Mouse (Mus musculus): Measurements from ENCODE around the gene Afap1.
A peak's percentile ranks its signal among the peaks of the same experiment; 100 is the strongest.

The Afap1 gene

GRCm38 (mm10) chr5:35898114-35898513 lies 5.0 kb downstream of the Afap1 start:
- no peak for DNase-seq (ENCODE audit: low spot score)

DNA sequence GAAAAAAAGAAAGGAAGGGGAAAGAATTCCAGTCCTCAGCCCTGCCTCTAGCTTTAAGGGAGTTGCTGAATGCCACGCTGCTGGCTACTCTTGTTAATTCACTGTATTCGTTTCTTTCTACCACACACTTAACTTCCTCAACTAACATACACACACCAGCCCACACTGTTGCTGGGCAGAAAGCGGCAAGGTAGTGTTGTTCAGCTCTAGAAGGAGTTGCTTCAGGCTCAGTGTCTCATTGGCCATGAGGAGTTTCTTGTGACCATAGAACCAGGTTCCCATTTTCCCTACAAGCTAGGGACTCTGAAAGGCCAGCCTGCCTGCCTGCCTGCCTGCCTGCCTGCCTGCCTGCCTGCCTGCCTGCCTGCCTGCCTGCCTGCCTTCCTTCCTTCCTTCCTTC lies 5.9 kb downstream of the Afap1 start:
- no peak for DNase-seq (ENCODE audit: low spot score)

- DNase-seq (ENCODE audit: low spot score), result peak; percentile 75
These were observed 7.5 kb downstream of the Afap1 start for GRCm38 (mm10) chr5:35900401-35901225.

- DNase-seq (ENCODE audit: low spot score), result peak; percentile 87
These were observed 8.2 kb downstream of the Afap1 start for GRCm38 (mm10) chr5:35901226-35901809.

DNA sequence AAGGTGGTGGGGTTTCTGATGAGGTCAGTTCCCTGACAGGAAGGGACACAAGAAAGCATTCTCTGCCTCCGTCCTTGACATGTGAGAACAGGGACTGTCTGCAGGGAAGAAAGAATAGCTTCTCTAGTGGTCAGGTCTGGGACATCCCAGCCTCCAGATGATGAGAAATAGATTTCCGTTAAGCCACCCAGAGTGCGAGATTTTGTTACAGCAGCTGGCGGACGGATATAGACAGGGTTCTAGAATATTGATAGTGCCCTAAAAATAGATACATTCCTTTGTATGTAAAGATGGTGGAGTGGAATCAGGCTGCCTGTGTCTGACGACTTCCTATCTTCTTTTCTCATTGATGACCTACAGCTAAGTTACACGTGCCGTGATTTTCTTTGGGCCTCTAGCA lies 10.3 kb downstream of the Afap1 start:
- no peak for DNase-seq (ENCODE audit: low spot score)

GRCm38 (mm10) chr5:35905283-35905682 lies 12.2 kb downstream of the Afap1 start:
- DNase-seq (ENCODE audit: low spot score), result no peak

DNA sequence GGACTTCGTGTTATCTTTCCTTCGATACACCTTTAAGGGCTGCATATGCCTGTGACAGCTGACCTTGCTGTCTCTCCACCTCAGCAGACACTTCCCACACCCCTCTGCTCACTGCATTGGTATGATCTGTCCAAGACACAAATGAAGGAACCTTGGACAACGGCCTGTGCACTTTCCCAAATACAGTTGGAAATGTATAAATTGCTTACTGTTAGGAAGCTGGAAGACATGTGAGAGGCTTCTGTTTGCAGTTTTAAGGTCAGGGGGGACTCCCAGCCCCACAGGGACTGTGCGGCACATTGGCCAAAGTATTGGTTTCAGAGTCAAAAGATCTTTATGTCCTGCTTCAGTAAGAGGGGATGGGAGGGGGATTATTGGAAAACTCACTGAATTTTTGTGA lies 14.0 kb downstream of the Afap1 start:
- DNase-seq (ENCODE audit: low spot score), result no peak

DNA sequence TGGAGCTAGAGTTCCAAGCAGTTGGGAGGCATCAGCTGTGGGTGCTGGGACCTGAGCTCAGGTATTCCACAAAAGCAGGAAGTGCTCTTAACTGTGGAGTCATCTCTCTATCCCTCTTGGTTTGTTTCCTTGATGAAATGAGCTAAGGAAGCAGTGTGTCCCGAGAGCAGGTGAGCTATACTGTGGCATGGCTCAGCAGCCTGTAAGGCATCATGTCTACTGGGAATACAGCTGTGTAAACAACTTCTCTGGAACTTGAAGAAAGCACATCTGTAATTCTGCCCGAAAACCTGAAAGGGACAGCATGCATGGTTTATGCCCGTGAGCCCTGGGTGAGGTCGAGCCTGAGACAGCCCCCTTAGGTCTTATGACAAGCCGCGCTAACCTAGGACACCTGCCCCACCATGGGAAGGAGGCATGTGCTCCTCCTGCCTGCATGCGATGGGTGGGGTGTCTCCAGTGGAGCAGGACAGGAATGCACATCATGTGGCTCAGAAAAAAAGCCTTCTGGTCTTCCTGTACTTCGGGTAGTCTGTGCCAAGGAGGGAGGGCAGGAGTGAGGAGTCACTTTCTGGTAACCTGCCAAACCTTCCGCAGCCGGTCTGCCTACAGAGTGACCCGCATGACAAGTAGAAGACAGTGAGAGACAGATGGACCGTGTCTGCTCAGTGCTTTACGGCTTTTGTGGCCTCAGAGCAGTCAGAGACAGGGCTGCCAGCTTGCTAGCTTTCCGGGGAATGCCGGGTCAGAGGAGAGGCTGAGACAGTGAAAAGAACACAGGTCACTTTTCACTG lies 14.7 kb downstream of the Afap1 start:
- DNase-seq (ENCODE audit: low spot score), result no peak

- no peak for DNase-seq (ENCODE audit: low spot score)
These were observed 15.7 kb downstream of the Afap1 start for GRCm38 (mm10) chr5:35908626-35909443.

DNA sequence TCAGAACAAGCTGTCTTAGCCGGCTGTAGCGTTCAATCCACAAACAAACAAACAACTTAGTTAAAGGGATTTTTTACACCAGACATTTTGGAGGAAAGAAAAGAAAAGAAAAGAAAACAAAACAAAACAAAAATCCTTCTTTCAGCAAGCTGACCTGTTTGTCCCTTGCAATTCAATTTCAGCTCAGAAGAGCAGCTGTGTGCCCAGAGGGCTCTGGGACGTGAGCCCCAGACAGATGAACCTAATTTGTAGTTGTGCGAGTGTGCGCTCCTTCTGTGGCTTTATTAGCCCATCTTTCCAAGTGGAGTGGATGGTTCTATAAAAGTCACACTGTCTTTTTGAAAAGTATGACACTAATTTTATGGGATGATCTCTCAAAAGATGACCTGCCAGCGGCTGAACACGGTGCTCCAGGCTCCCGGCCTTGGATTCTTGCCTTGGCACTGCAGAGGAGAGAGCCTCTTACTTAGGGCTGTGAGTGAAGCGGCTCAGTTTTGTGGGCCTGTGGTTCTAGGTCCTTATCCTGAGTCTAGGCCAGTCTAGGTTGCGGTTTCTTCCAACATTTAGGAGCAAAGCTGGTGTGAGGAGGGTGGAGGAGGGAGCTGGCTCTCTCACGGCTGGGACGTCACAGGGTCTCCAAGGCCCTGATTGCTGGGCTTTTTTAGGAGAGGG lies 22.6 kb downstream of the Afap1 start:
- DNase-seq (ENCODE audit: low spot score), result no peak

DNA sequence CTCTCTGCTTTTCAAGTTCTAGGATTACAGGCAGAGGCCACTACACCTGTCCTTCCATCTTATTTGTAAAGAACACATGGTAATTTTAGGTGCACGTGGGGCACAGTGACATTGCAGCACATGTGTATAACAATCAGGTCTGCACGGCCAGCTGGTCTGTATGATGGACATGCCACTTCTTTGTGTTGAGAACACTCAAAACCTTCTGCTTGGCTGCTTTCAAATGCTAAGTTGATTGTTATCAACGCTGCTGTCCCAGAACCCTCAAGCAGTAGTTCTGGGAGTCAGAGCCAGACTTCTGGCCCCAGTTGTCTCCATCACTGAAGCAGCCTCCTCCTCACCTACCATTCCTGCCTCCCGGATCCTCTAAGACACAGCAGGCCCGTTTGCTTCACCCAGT lies 23.5 kb downstream of the Afap1 start:
- no peak for DNase-seq (ENCODE audit: low spot score)

DNA sequence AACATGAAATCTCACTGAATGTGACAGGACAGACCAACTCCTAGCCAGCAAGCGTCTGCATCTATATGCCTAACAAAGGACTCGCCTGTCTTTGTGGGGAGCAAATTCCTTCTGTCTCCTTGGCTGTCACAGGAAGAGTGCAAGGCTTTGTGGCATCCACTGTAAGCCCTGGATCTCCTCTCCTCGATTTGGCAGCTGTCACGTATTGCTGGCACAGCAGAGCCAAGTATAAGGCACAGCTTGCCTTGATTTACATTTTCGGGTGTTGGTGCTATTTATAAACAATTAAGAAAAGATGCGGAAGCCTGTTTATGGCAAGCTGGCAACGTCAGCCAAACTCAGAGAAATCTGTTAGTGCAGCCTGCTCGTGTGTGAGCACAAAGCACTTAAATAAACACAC lies 25.3 kb downstream of the Afap1 start:
- DNase-seq (ENCODE audit: low spot score), result no peak

DNA sequence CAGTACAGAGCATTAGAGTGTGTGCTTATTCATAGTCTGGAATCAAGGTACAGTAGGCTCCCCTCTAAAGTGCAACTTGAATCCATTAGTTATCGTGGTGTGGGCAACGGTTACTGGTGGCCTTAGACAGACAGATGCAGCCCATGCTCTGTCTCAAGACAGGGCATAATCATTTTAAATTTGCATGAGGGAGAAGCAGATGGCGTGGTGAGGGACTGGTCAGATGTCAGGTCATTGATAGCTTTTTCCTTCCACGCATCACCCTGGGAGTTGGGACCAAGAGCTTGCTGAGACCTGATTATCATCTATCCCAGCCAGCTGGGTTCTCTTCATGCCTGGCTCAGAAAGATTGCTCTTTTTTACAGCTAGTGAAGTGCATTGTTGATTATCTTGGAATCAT lies 27.0 kb downstream of the Afap1 start:
- DNase-seq (ENCODE audit: low spot score), result no peak

- DNase-seq (ENCODE audit: low spot score), result no peak
These were observed 27.4 kb downstream of the Afap1 start for GRCm38 (mm10) chr5:35920557-35920956.

DNA sequence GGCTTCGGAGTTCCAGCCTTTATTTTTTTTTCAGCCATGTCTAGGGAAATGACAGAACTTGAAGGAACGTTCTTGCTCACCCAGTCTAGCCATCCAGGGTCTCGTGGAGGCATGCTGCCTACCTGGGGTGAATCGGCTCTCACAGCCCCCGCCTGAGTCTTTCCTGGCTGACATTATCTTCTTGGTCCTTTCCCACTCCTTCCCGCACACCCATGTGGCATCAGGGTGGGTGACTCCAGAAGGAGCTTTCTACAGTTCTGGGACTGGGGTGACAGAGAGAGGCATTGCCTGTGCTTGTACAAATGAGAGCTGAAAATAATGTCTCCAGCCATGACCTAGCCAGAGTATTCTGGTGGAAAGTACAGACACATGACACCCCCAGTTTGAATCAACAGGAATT lies 28.0 kb downstream of the Afap1 start:
- no peak for DNase-seq (ENCODE audit: low spot score)

DNA sequence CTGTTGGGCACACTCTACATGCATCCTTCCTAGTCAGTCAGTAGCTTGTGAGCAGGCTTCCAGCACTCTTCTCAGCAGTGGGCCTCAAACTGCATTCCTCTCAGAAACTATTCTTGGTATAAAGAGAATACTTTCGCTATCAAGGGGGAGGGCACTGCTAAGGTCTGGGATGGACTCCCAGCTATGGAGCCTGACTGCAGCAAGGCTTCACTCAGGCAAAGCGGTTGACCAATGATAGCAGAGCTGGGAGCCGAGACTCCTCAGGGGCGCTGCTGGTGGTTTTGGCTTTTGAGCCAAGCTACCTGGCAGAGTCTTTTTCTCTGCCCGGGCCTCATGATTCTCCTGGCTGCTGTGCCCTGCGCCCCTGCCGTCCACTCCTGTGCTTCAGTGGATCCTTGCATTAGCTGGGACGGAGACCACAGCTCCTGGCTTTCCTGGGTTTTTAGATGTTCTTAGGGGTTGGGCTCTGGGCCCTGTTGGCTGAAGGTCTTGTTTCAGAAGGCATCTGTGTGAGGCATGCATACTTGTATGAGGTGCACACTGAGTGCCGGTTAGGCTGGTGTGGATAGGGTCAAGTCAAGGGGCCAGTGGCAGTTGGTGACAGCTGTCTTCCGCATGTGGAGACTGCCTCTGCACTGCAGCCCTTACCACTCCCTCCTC lies 28.6 kb downstream of the Afap1 start:
- peak; percentile 70 for DNase-seq (ENCODE audit: low spot score)

DNA sequence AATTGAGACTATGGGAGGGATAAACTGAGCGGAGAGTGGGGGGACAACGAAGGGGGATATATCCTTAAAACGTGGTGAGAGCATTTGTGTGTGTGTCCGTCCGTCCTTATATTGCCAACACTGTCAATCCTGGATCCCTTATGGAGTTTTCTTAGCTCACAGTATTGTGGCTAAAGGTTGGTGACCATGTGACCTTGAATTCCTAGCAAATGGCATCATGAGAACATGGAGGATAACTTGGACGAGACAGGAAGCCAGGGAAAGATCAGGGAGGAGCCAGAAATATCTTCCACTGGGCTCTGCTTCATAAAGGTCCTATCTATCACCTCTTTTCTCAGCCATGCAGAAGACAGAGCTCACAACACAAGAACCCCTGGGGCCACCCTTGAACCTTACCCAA lies 30.3 kb downstream of the Afap1 start:
- no peak for DNase-seq (ENCODE audit: low spot score)

- no peak for DNase-seq (ENCODE audit: low spot score)
These were observed 32.1 kb downstream of the Afap1 start for GRCm38 (mm10) chr5:35925171-35925634.

DNA sequence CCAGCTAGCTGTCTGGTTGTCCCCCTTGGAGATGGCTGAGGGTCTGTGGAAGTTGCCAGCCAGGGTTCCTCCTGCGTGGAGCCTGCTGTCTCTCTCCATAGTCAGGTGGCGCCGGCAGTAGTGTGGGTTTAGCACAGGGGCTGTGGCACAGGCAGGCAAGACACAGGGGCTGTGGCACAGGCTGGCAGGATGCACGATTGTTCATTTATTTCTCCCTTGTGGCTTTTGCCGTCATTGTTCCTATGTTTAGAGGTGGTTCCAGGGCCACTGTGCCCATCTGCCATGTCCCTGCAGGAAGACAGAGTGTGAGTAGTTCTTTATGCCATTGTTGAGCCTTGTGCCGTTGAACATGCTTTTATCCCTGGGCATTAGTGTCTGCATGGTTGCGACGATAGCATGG lies 33.4 kb downstream of the Afap1 start:
- DNase-seq (ENCODE audit: low spot score), result no peak

GRCm38 (mm10) chr5:35931296-35931695 lies 38.2 kb downstream of the Afap1 start:
- no peak for DNase-seq (ENCODE audit: low spot score)

DNA sequence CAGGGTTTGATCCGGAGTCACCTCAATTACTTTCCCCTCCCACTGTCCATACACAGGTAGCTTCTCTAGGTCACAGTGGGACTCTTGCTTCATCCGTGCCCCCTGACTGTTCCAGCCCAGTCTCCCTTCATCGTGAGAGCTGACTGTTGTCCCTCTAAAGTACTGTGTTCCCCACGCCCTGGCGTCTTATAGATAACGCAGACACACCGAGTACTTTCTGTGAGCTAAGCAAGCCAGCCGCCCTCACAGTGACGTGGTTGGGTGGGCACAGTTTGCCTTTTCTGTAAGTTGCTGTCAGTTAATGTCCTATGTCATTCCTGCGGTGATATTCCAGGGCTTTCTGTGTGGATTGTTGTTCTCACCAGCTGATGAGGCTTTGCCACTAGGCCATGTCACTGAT lies 39.9 kb downstream of the Afap1 start:
- DNase-seq (ENCODE audit: low spot score), result no peak

Data from yolk sac, embryonic 10.5 days (tissue).